Mouse (Mus musculus) midbrain, embryonic 14.5 days (tissue): Measurements from ENCODE around the gene Atp6v1e1. TPM values are rescaled to one million over a fixed set of nuclear protein-coding genes. Genes with fewer than 3 reads are reported as not detected.

Source experiments
- ATAC-seq: fragments of 200-750 bp; cut with Nextera tagmentation; 2 replicates; pipeline ENCODE4 v1.8.0; 2017; ENCODE audit warnings: moderate number of reproducible peaks, moderate library complexity; ENCODE audit not compliant: low FRiP score, low TSS enrichment
- DNase-seq: peaks from one replicate; pipeline ENCODE4 v3.0.0-alpha.2; 2015
- H3K27ac ChIP-seq: fragments of 300-500 bp; sonication (generic); replicated peaks from 2 replicates; pipeline ENCODE4 v1.5.1; 2014; ENCODE audit warnings: mild to moderate bottlenecking, low read depth, low read length, moderate library complexity
- H3K27me3 ChIP-seq: fragments of 300-500 bp; sonication (generic); 2 replicates; pipeline ENCODE4 v1.6.1; 2014; ENCODE audit warnings: low read length, control low read depth, mixed read lengths; ENCODE audit not compliant: control insufficient read depth, insufficient read depth
- H3K36me3 ChIP-seq: fragments of 300-500 bp; sonication (generic); 2 replicates; pipeline ENCODE4 v1.6.1; 2014; ENCODE audit warnings: low read length, control low read depth; ENCODE audit not compliant: control insufficient read depth, insufficient read depth
- H3K4me1 ChIP-seq: fragments of 300-500 bp; sonication (generic); 2 replicates; pipeline ENCODE4 v1.6.1; 2014; ENCODE audit warnings: mild to moderate bottlenecking, antibody characterized with exemption, low read length, control low read depth; ENCODE audit not compliant: control insufficient read depth, insufficient read depth
- H3K4me2 ChIP-seq: fragments of 300-500 bp; sonication (generic); 2 replicates; pipeline ENCODE4 v1.6.1; 2014; ENCODE audit warnings: mild to moderate bottlenecking, low read length, moderate library complexity
- H3K4me3 ChIP-seq: fragments of 300-500 bp; sonication (generic); replicated peaks from 2 replicates; pipeline ENCODE4 v1.5.1; 2014; ENCODE audit warnings: low read depth, low read length
- H3K9ac ChIP-seq: fragments of 300-500 bp; sonication (generic); replicated peaks from 2 replicates; pipeline ENCODE4 v1.6.1; 2014; ENCODE audit warnings: mild to moderate bottlenecking, low read length, moderate library complexity
- H3K9me3 ChIP-seq: fragments of 300-500 bp; sonication (generic); 2 replicates; pipeline ENCODE4 v1.6.1; 2016; ENCODE audit warnings: low read length, control low read depth, mixed read lengths; ENCODE audit not compliant: control insufficient read depth
- WGBS: fragments of 180-500 bp; shearing (Covaris S2); extraction: QIAGEN DNeasy Blood & Tissue Kit; methylation state at CpG from one replicate; pipeline ENCODE4 v1.1.7; 2014; 5-methylcytosine and 5-hydroxymethylcytosine counted together
- polyA plus RNA-seq: library from polyadenylated mRNA; unstranded; fragments of >200 nt; fragmentation: Nextera tagmentation; extraction: Ambion mirVana; gene quantifications from 2 replicates; pipeline ENCODE4 v1.2.1, GENCODE M21; 2014

Atp6v1e1 gene
- polyA plus RNA-seq, 1 experiment from 2014 or later, result 263 TPM

GRCm38 (mm10) chr6:120799581-120800041 lies 23.0 kb downstream of the Atp6v1e1 start:
- Histone ChIP-seq H3K4me3 (no peak overlapping the region), H3K36me3 (peaks cover 98% of the 10 kb centered on the region), H3K27me3 (no peaks in the 10 kb centered on the region), H3K4me2 (no peak overlapping the region), H3K4me1 (no peaks in the 10 kb centered on the region), H3K9ac (no peak overlapping the region), H3K27ac (no peak overlapping the region), H3K9me3 (no peaks in the 10 kb centered on the region)
- 91% methylated on average over 4 of the region's 4 CpGs for WGBS
- ATAC-seq (no peak), DNase-seq (no peak)

- DNase-seq, result no peak
- no peak overlapping the region for H3K9ac ChIP-seq
- no peaks in the 10 kb centered on the region for H3K4me1 ChIP-seq
- H3K27me3 ChIP-seq, result no peaks in the 10 kb centered on the region
- no peak overlapping the region for H3K4me2 ChIP-seq
- H3K9me3 ChIP-seq, result no peaks in the 10 kb centered on the region
- no peak overlapping the region for H3K27ac ChIP-seq
- no peak overlapping the region for H3K4me3 ChIP-seq
- WGBS, result 92% methylated on average over 4 of the region's 4 CpGs
- H3K36me3 ChIP-seq, result peaks cover 98% of the 10 kb centered on the region
- ATAC-seq, result no peak
Measured at GRCm38 (mm10) chr6:120798905-120799304, 23.7 kb downstream of the Atp6v1e1 start.

- DNase-seq (no peak), ATAC-seq (no peak)
- Histone ChIP-seq H3K4me2 (no peak overlapping the region), H3K36me3 (peaks cover 98% of the 10 kb centered on the region), H3K27me3 (no peaks in the 10 kb centered on the region), H3K4me3 (no peak overlapping the region), H3K9ac (no peak overlapping the region), H3K9me3 (no peaks in the 10 kb centered on the region), H3K4me1 (no peaks in the 10 kb centered on the region), H3K27ac (no peak overlapping the region)
- WGBS, result 92% methylated on average over 7 of the region's 7 CpGs
Measured at GRCm38 (mm10) chr6:120798019-120798418, 24.6 kb downstream of the Atp6v1e1 start.

GRCm38 (mm10) chr6:120796111-120796510 lies 26.5 kb downstream of the Atp6v1e1 start:
- no peak overlapping the region for H3K27ac ChIP-seq
- DNase-seq, result no peak
- H3K9ac ChIP-seq, result no peak overlapping the region
- H3K27me3 ChIP-seq, result no peaks in the 10 kb centered on the region
- H3K36me3 ChIP-seq, result peaks cover 96% of the 10 kb centered on the region
- no peaks in the 10 kb centered on the region for H3K4me1 ChIP-seq
- no peak overlapping the region for H3K4me2 ChIP-seq
- 92% methylated on average over 2 of the region's 2 CpGs for WGBS
- no peaks in the 10 kb centered on the region for H3K9me3 ChIP-seq
- H3K4me3 ChIP-seq, result no peak overlapping the region
- ATAC-seq, result no peak

GRCm38 (mm10) chr6:120795422-120796086 lies 27.0 kb downstream of the Atp6v1e1 start:
- DNase-seq (no peak), ATAC-seq (no peak)
- WGBS, result 94% methylated on average over 5 of the region's 5 CpGs
- Histone ChIP-seq H3K36me3 (peaks cover 91% of the 10 kb centered on the region), H3K4me3 (no peak overlapping the region), H3K4me2 (no peak overlapping the region), H3K9me3 (no peaks in the 10 kb centered on the region), H3K27me3 (no peaks in the 10 kb centered on the region), H3K4me1 (no peaks in the 10 kb centered on the region), H3K27ac (no peak overlapping the region), H3K9ac (no peak overlapping the region)

- Histone ChIP-seq H3K9me3 (no peaks in the 10 kb centered on the region), H3K4me1 (no peaks in the 10 kb centered on the region), H3K36me3 (peaks cover 65% of the 10 kb centered on the region), H3K27me3 (no peaks in the 10 kb centered on the region), H3K4me3 (no peak overlapping the region), H3K9ac (no peak overlapping the region), H3K27ac (no peak overlapping the region), H3K4me2 (no peak overlapping the region)
- ATAC-seq (no peak), DNase-seq (no peak)
- 87% methylated on average over 8 of the region's 8 CpGs for WGBS
Measured at GRCm38 (mm10) chr6:120792947-120793346, 29.6 kb downstream of the Atp6v1e1 start.

GRCm38 (mm10) chr6:120790717-120791116 lies 31.9 kb downstream of the Atp6v1e1 start:
- WGBS, result 74% methylated on average over 5 of the region's 5 CpGs
- Histone ChIP-seq H3K9ac (no peak overlapping the region), H3K4me3 (no peak overlapping the region), H3K4me2 (no peak overlapping the region), H3K27ac (no peak overlapping the region), H3K27me3 (no peaks in the 10 kb centered on the region), H3K9me3 (no peaks in the 10 kb centered on the region), H3K36me3 (peaks cover 42% of the 10 kb centered on the region), H3K4me1 (no peaks in the 10 kb centered on the region)
- ATAC-seq (no peak), DNase-seq (no peak)

- no peaks in the 10 kb centered on the region for H3K27me3 ChIP-seq
- WGBS, result 87% methylated on average over 11 of the region's 11 CpGs
- ATAC-seq, result no peak
Measured at GRCm38 (mm10) chr6:120790153-120790552, 32.4 kb downstream of the Atp6v1e1 start.

GRCm38 (mm10) chr6:120788904-120789303 lies 33.7 kb downstream of the Atp6v1e1 start:
- H3K27me3 ChIP-seq, result no peaks in the 10 kb centered on the region
- DNase-seq, result peak; percentile 54

More at GRCm38 (mm10) chr6:120790153-120790552, 32.4 kb downstream of the Atp6v1e1 start:
- Histone ChIP-seq H3K27ac (no peak overlapping the region), H3K9me3 (no peaks in the 10 kb centered on the region), H3K4me3 (no peak overlapping the region), H3K9ac (no peak overlapping the region), H3K36me3 (peaks cover 37% of the 10 kb centered on the region), H3K4me2 (no peak overlapping the region), H3K4me1 (no peaks in the 10 kb centered on the region)
- DNase-seq, result no peak

More at GRCm38 (mm10) chr6:120788904-120789303, 33.7 kb downstream of the Atp6v1e1 start:
- no peaks in the 10 kb centered on the region for H3K9me3 ChIP-seq
- H3K4me3 ChIP-seq, result no peak overlapping the region
- peaks cover 24% of the 10 kb centered on the region for H3K36me3 ChIP-seq
- H3K9ac ChIP-seq, result no peak overlapping the region
- H3K27ac ChIP-seq, result no peak overlapping the region
- peaks cover 6% of the 10 kb centered on the region; the same call in 1 of the 2 replicates for H3K4me1 ChIP-seq
- no peak overlapping the region for H3K4me2 ChIP-seq
- no peak for ATAC-seq
